Mouse (Mus musculus) forebrain, postnatal 0 days (tissue): ENCODE measurements at regions not wholly inside any gene's neighbourhood (a gene's known extent, or its start where the extent isn't known, plus 50 kb on each side); places are given as distances from the start of the nearest gene placed in this dataset.
A peak's percentile ranks its signal among the peaks of the same experiment; 100 is the strongest.

Experiments used
- ATAC-seq: fragments of 200-750 bp; cut with Nextera tagmentation; 2 replicates; pipeline ENCODE4 v1.8.0; 2017; ENCODE audit warnings: mild to moderate bottlenecking, moderate library complexity
- DNase-seq: peaks from one replicate; pipeline ENCODE4 v3.0.0-alpha.2; 2015
- H3K27ac ChIP-seq: fragments of 300-500 bp; sonication (generic); 2 replicates; pipeline ENCODE4 v1.5.1; 2014; ENCODE audit warnings: low read depth, mild to moderate bottlenecking, antibody characterized with exemption, low read length, moderate library complexity, mixed read lengths
- H3K27me3 ChIP-seq: fragments of 300-500 bp; sonication (generic); 2 replicates; pipeline ENCODE4 v1.6.1; 2014; ENCODE audit warnings: mild to moderate bottlenecking, low read length, mixed read lengths; ENCODE audit not compliant: insufficient read depth
- H3K36me3 ChIP-seq: fragments of 300-500 bp; sonication (generic); 2 replicates; pipeline ENCODE4 v1.6.1; 2014; ENCODE audit warnings: mild to moderate bottlenecking, moderate library complexity; ENCODE audit not compliant: insufficient read depth
- H3K4me1 ChIP-seq: fragments of 300-500 bp; sonication (generic); 2 replicates; pipeline ENCODE4 v1.6.1; 2014; ENCODE audit warnings: antibody characterized with exemption; ENCODE audit not compliant: insufficient read depth
- H3K4me2 ChIP-seq: fragments of 300-500 bp; sonication (generic); 2 replicates; pipeline ENCODE4 v1.6.1; 2014; ENCODE audit warnings: low read depth, mild to moderate bottlenecking, moderate library complexity
- H3K4me3 ChIP-seq: fragments of 300-500 bp; sonication (generic); 2 replicates; pipeline ENCODE4 v1.5.1; 2014; ENCODE audit warnings: low read depth, low read length, mixed read lengths
- H3K9ac ChIP-seq: fragments of 300-500 bp; sonication (generic); 2 replicates; pipeline ENCODE4 v1.6.1; 2014; ENCODE audit warnings: mild to moderate bottlenecking
- H3K9me3 ChIP-seq: fragments of 300-500 bp; sonication (generic); 2 replicates; pipeline ENCODE4 v1.6.1; 2016; ENCODE audit warnings: low read length
- CTCF ChIP-seq: sonication (generic); IDR thresholded peaks from 2 replicates; pipeline ENCODE4 v1.5.1; 2016; ENCODE audit warnings: antibody characterized with exemption, control low read depth, low read depth
- WGBS: fragments of 180-500 bp; shearing (Covaris S2); extraction: QIAGEN DNeasy Blood & Tissue Kit; methylation state at CpG from one replicate; pipeline ENCODE4 v1.1.7; 2014; 5-methylcytosine and 5-hydroxymethylcytosine counted together

GRCm38 (mm10) chr6:22444220-22444619 lies 88.2 kb upstream of the Fam3c start:
- H3K36me3 ChIP-seq: no peaks in the 10 kb centered on the region
- H3K4me2 ChIP-seq: no peak overlapping the region
- H3K9me3 ChIP-seq: no peaks in the 10 kb centered on the region
- no peak overlapping the region for H3K4me3 ChIP-seq
- H3K4me1 ChIP-seq: no peaks in the 10 kb centered on the region
- ATAC-seq: no peak
- 88% methylated on average over 12 of the region's 12 CpGs for WGBS
- DNase-seq: no peak
- no peak for TF ChIP-seq CTCF
- H3K27ac ChIP-seq: no peak overlapping the region
- H3K9ac ChIP-seq: no peak overlapping the region
- H3K27me3 ChIP-seq: no peaks in the 10 kb centered on the region

DNA sequence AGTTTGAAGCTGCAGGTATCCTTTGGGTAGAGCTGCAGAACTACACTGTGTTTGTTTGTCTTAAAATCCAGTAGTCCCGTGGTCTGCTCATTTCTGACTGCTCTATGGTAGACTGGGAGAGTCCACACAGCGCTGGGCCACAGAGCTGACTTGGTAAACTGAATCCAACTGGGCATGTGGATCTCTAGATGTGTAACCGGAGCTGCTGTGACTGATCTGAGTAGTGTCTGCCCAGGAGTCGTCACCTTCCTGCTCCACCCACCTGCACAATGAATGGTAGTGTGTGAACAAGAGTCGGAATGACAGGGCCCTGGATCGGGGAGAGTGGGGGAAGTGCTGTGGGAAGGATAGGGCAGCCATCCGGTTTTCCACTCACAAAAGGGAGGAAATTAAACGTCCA lies 87.5 kb upstream of the Fam3c start:
- no peak overlapping the region for H3K4me3 ChIP-seq
- H3K9me3 ChIP-seq: no peaks in the 10 kb centered on the region
- H3K27ac ChIP-seq: no peak overlapping the region
- no peak overlapping the region for H3K9ac ChIP-seq
- 41% methylated on average over 8 of the region's 8 CpGs for WGBS
- DNase-seq (peak; percentile 30), ATAC-seq (peak; percentile 50)
- TF ChIP-seq CTCF: no peak
- no peaks in the 10 kb centered on the region for H3K36me3 ChIP-seq
- H3K4me1 ChIP-seq: no peaks in the 10 kb centered on the region
- no peak overlapping the region for H3K4me2 ChIP-seq
- H3K27me3 ChIP-seq: no peaks in the 10 kb centered on the region

GRCm38 (mm10) chr6:22443170-22443569 lies 87.1 kb upstream of the Fam3c start:
- H3K27ac ChIP-seq: no peak overlapping the region
- whole genome bisulfite sequencing: 43% methylated on average over 3 of the region's 3 CpGs
- H3K36me3 ChIP-seq: no peaks in the 10 kb centered on the region
- no peak overlapping the region for H3K4me3 ChIP-seq
- no peaks in the 10 kb centered on the region for H3K27me3 ChIP-seq
- ATAC-seq (peak; percentile 65), DNase-seq (no peak)
- H3K9me3 ChIP-seq: no peaks in the 10 kb centered on the region
- H3K4me1 ChIP-seq: no peaks in the 10 kb centered on the region
- H3K4me2 ChIP-seq: no peak overlapping the region
- TF ChIP-seq CTCF: no peak
- no peak overlapping the region for H3K9ac ChIP-seq

DNA sequence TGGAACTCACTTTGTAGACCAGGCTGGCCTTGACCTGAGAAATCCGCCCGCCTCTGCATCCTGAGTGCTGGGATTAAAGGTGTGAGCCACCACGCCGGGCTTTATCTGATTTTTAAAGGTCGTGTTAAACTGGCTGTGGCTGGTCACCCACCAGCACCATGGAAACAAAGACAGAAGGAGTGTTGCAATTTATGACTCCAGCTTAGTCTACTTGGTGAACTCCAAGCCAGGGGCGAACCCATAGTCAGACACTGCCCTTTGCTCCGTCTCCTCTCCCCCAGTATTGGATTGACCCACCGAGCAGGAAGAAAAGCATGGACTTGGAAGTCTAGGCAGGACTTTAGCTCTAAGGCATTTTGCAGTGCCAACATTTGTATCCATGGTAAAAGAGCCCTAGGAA lies 86.5 kb upstream of the Fam3c start:
- WGBS: 85% methylated on average over 8 of the region's 8 CpGs
- Histone ChIP-seq H3K4me3 (no peak overlapping the region), H3K36me3 (no peaks in the 10 kb centered on the region), H3K27ac (no peak overlapping the region), H3K9ac (no peak overlapping the region), H3K4me1 (no peaks in the 10 kb centered on the region), H3K9me3 (no peaks in the 10 kb centered on the region), H3K4me2 (no peak overlapping the region), H3K27me3 (no peaks in the 10 kb centered on the region)
- ATAC-seq (peak; percentile 16; the same call in 1 of the 2 replicates), DNase-seq (no peak)
- no peak for TF ChIP-seq CTCF

- H3K4me3 ChIP-seq: no peak overlapping the region
- no peaks in the 10 kb centered on the region for H3K9me3 ChIP-seq
- no peak for TF ChIP-seq CTCF
- H3K4me2 ChIP-seq: no peak overlapping the region
- ATAC-seq (no peak), DNase-seq (no peak)
- H3K27me3 ChIP-seq: no peaks in the 10 kb centered on the region
- H3K9ac ChIP-seq: no peak overlapping the region
- H3K4me1 ChIP-seq: no peaks in the 10 kb centered on the region
- 86% methylated on average over 9 of the region's 9 CpGs for WGBS
- no peak overlapping the region for H3K27ac ChIP-seq
- H3K36me3 ChIP-seq: no peaks in the 10 kb centered on the region
These were observed 83.8 kb upstream of the Fam3c start for GRCm38 (mm10) chr6:22439871-22440270.

GRCm38 (mm10) chr6:22429026-22429425 lies 73.0 kb upstream of the Fam3c start:
- Histone ChIP-seq H3K27me3 (no peaks in the 10 kb centered on the region), H3K27ac (no peak overlapping the region), H3K4me1 (no peaks in the 10 kb centered on the region), H3K36me3 (no peaks in the 10 kb centered on the region), H3K4me3 (no peak overlapping the region), H3K9ac (no peak overlapping the region), H3K4me2 (no peak overlapping the region), H3K9me3 (no peaks in the 10 kb centered on the region)
- WGBS: 23% methylated on average over 3 of the region's 3 CpGs
- TF ChIP-seq CTCF: no peak
- DNase-seq (no peak), ATAC-seq (peak; percentile 85)

DNA sequence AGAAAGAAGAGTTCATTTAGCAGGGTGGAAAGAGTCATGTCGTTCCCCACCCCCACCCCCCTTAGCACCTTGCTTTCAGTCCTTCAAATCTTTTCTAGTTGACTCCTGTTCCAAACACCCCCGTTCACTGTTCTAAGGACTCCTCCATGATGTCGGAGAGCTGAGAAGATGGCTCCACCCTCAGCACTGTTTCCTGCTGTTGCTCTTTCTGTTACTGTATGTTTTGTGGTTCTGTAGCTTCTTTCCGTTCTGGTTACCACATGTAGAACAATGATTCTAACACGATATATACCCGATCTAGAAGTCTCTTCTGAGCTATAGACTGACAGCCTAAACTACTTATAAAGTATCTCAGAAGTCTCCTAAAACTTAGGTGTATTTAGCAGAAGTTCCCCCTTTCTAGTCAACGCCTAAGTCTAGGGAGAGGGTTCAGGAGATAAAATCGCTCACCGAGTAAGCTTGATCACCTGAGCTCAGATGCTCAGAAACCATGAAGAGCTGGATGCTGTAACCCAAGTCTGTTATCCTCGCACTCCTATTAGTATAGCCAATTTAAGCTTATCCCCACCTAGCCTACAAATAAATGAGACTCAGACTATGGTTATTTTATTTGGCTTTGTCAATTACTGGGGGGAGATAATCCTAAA lies 68.2 kb upstream of the Fam3c start:
- no peak overlapping the region for H3K4me2 ChIP-seq
- no peak for ATAC-seq
- no peaks in the 10 kb centered on the region for H3K36me3 ChIP-seq
- WGBS: 91% methylated on average over 10 of the region's 10 CpGs
- H3K4me1 ChIP-seq: no peaks in the 10 kb centered on the region
- no peak for DNase-seq
- no peaks in the 10 kb centered on the region for H3K27me3 ChIP-seq
- H3K9ac ChIP-seq: no peak overlapping the region
- H3K27ac ChIP-seq: no peak overlapping the region
- TF ChIP-seq CTCF: no peak
- H3K9me3 ChIP-seq: no peaks in the 10 kb centered on the region
- no peak overlapping the region for H3K4me3 ChIP-seq
